Mouse (Mus musculus): ENCODE results near the gene Zdhhc19. TPM values are rescaled to one million over a fixed set of nuclear protein-coding genes. Genes with fewer than 3 reads are reported as not detected.

Zdhhc19 gene
- total RNA-seq, 2 experiments from 2014 or later, result not detected

- DNase-seq, result no peak
These were observed 114.6 kb downstream of the Zdhhc19 start for GRCm38 (mm10) chr16:32610460-32611255.

Other genes starting within 250 kb of the Zdhhc19 start
- gene Fbxo45, start 249.1 kb upstream of the Zdhhc19 start, total RNA-seq (2021), result 10 to 100 TPM; 20.7 to 21.4 TPM
- 10 to 100 TPM; 13.7 to 14.8 TPM for gene Wdr53, start 249.0 kb upstream of the Zdhhc19 start, total RNA-seq (2021)
- gene Smco1, start 224.8 kb upstream of the Zdhhc19 start, total RNA-seq (2021), result under 1 TPM in 1 of 2 experiments, not detected in 1; 0.30 TPM
- 10 to 100 TPM; 24.6 to 27.7 TPM for gene Rnf168, start 218.8 kb upstream of the Zdhhc19 start, total RNA-seq (2021)
- gene Ubxn7, start 164.0 kb upstream of the Zdhhc19 start, total RNA-seq (2021), result 10 to 100 TPM; 57.4 to 70.5 TPM
- gene Tm4sf19, start 95.8 kb upstream of the Zdhhc19 start, total RNA-seq (2021), result under 1 TPM in 1 of 2 experiments, not detected in 1; 0.56 TPM
- gene Tctex1d2, start 76.6 kb upstream of the Zdhhc19 start, total RNA-seq (2021), result 1 to 10 TPM; 6.6 to 7.7 TPM
- 100 to 1,000 TPM in 1 of 2 experiments, 10 to 100 TPM in 1; 86.1 to 103 TPM for gene Pcyt1a, start 65.3 kb upstream of the Zdhhc19 start, total RNA-seq (2021)
- gene Slc51a, start 8.4 kb upstream of the Zdhhc19 start, total RNA-seq (2021), result under 1 TPM in 1 of 2 experiments, not detected in 1; 0.36 TPM
- 10 to 100 TPM; 21.2 to 75.7 TPM for gene Tfrc, start 112.7 kb downstream of the Zdhhc19 start, total RNA-seq (2021)
- gene Tnk2, start 147.6 kb downstream of the Zdhhc19 start, total RNA-seq (2021), result 10 to 100 TPM; 31.1 to 36.4 TPM
- not detected for gene Muc4, start 239.6 kb downstream of the Zdhhc19 start, total RNA-seq (2021)

All from adrenal gland, postnatal 36 days (tissue).